Mouse (Mus musculus) spleen, adult 2 months (tissue): ENCODE measurements around the gene Zbtb7b.

Experiments
- CTCF ChIP-seq: fragments of 200-500 bp; IDR thresholded peaks from 2 replicates; pipeline ENCODE4 v1.5.1; 2011; ENCODE audit warnings: mild to moderate bottlenecking, inconsistent platforms; ENCODE audit not compliant: insufficient read depth, insufficient read length, insufficient replicate concordance; ENCODE audit errors: extremely low read depth
- POLR2A ChIP-seq: fragments of 200-500 bp; IDR thresholded peaks from 2 replicates; pipeline ENCODE4 v1.6.1; 2011; ENCODE audit warnings: low read depth, low read length, inconsistent platforms

- TF ChIP-seq CTCF (no peak), POLR2A (peak; percentile 46; the same call in 1 of the 2 replicates)
Observed at GRCm38 (mm10) chr3:89411490-89412393, 17.2 kb upstream of the Zbtb7b start, which contains the start of gene Flad1.
